Mouse (Mus musculus) cerebellum, adult 2 months (tissue): ENCODE data around the gene Eps15l1. TPM values are rescaled to one million over a fixed set of nuclear protein-coding genes. Genes with fewer than 3 reads are reported as not detected.

Experiments used
- DNase-seq, 2 experiments: peaks; one replicate each; pipeline ENCODE4 v3.0.0; 2021
- H3K27ac ChIP-seq: fragments of 200-500 bp; 2 replicates; pipeline ENCODE4 v1.5.1; 2012; ENCODE audit warnings: low read length, control low read depth, inconsistent platforms; ENCODE audit not compliant: insufficient read depth
- H3K27me3 ChIP-seq: fragments of 200-500 bp; 2 replicates; pipeline ENCODE4 v1.6.1; 2012; ENCODE audit warnings: inconsistent platforms, mild to moderate bottlenecking, low read length, moderate library complexity; ENCODE audit not compliant: control insufficient read depth, insufficient read depth
- H3K4me1 ChIP-seq: fragments of 200-500 bp; 2 replicates; pipeline ENCODE4 v1.6.1; 2011; ENCODE audit warnings: low read length; ENCODE audit not compliant: control insufficient read depth, insufficient read depth
- H3K4me3 ChIP-seq: fragments of 200-500 bp; replicated peaks from 2 replicates; pipeline ENCODE3; 2011; ENCODE audit warnings: mild to moderate bottlenecking, low read depth, low read length, control low read depth; ENCODE audit not compliant: insufficient read depth
- CTCF ChIP-seq: fragments of 200-500 bp; IDR thresholded peaks from 2 replicates; pipeline ENCODE4 v1.5.1; 2011; ENCODE audit warnings: low read depth, mild to moderate bottlenecking, control low read depth, low read length, moderate library complexity, borderline replicate concordance; ENCODE audit not compliant: insufficient read depth
- POLR2A ChIP-seq: fragments of 200-500 bp; IDR thresholded peaks from 2 replicates; pipeline ENCODE4 v1.6.1; 2011; ENCODE audit warnings: low read length, control low read depth, borderline replicate concordance; ENCODE audit not compliant: insufficient read depth
- WGBS: fragments of 180-500 bp; shearing (Covaris S2); methylation state at CpG from one replicate; pipeline ENCODE4 v1.1.7; 2018; 5-methylcytosine and 5-hydroxymethylcytosine counted together
- polyA plus RNA-seq: library from polyadenylated mRNA; depleted of rRNA; stranded (reverse); fragments of >200 nt; gene quantifications from 2 replicates; pipeline ENCODE4 v1.2.3, GENCODE M21; 2012

The Eps15l1 gene
- polyA plus RNA-seq, 1 experiment, result 74.4 TPM

DNA sequence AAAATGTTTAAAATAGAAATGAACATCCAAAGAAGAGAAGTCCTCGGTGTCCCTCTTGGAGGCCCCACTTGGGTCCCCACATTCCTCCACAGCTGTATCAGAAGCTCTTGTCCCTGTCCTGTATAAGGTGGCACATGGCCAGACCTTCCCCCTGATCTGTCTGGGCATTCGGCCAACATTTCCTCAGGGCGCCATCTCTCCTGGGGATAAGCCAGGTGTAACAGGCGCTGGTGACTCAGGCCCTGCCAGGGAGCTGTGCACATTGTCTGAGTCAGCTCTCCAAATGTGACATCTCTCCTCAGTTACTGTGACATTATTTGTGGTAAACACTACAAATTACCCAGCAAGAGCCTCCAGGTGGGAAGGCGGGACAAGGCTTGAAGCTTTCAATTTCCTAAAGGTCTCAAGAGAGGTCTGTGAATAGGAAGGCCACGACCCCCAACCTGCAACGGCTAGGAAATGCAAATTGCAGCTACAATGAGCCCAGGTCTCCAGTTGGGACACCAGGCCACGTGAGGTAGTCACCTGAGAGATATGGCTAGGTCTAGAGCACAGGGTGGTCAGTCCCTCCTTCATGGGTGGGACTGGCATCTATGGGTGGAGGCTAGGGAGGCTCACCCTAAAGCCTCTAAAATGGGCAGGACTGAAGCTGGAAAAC lies 110.3 kb downstream of the Eps15l1 start:
- no peaks in the 10 kb centered on the region for H3K27me3 ChIP-seq
- no peak overlapping the region for H3K4me3 ChIP-seq
- DNase-seq, result peak; percentile 83 to 88
- TF ChIP-seq POLR2A, result no peak
- no peak for TF ChIP-seq CTCF
- WGBS, result 17% methylated on average over 8 of the region's 8 CpGs
- H3K27ac ChIP-seq, result peak overlapping the region; percentile 34; the same call in 1 of the 2 replicates
- H3K4me1 ChIP-seq, result peaks cover 7% of the 10 kb centered on the region

DNA sequence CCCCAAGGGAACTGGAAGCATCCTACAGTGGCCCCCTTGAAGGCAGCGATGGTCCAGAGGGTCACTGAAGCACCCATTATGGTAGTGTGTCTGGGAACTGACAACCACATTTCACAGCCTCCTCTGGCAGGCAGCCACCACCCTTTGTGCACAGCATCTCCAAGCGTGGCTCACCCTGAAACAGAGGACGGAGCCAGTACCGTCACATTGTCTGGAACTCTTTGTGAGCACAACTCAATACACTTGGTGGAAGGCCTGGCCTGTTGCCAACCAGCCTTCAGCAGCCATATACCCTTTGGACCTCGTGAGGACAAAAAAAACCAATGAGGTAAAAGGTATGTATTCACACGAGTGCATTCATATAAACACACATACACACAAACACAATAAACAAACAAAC lies 113.0 kb downstream of the Eps15l1 start:
- no peaks in the 10 kb centered on the region for H3K27me3 ChIP-seq
- TF ChIP-seq POLR2A (no peak), CTCF (no peak)
- no peak overlapping the region for H3K4me3 ChIP-seq
- H3K27ac ChIP-seq, result no peak overlapping the region
- no peak for DNase-seq
- H3K4me1 ChIP-seq, result peaks cover 7% of the 10 kb centered on the region
- 52% methylated on average over 6 of the region's 6 CpGs for WGBS

- H3K4me1 ChIP-seq, result peaks cover 4% of the 10 kb centered on the region
- DNase-seq, result no peak
- H3K4me3 ChIP-seq, result no peak overlapping the region
- no peak for TF ChIP-seq POLR2A
- no peak for TF ChIP-seq CTCF
- H3K27me3 ChIP-seq, result no peaks in the 10 kb centered on the region
- 89% methylated on average over 5 of the region's 5 CpGs for WGBS
- H3K27ac ChIP-seq, result no peak overlapping the region
Observed at GRCm38 (mm10) chr8:72306913-72307312, 114.3 kb downstream of the Eps15l1 start.

DNA sequence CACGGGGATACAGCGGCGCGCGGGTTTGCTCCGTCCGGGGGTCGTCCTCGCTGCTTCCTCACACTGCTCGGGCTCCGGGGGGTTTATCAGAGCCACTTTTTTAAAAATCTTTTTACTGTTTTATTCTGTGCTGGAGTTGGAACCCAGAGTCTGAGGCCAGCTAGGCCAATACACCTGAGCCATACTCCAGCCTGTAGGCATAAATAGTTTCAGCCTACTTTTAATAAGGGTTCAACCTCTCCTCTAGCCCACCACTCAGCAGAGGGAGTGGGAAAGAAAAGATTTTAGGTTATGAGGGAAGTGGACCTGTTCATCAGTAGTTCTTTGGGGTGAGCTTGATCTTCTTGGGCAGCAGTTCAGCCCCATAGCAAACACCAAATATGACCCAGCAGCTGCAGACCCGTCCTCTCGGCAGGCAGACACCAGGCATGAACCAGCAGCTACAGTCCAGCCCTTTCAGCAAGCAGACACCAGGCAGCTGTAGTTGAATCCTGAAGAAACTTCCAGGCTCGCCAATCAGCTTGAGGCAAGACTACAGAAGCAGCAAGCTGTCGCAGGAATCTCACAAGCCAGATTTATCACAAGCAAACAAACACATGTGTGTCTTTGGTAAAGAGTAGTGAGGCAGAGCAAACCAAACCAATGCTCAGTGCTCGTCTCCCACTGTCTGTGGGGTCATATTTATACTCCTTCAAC lies 115.9 kb downstream of the Eps15l1 start, which contains the start of gene Gm10282:
Gene Gm10282, minus strand, starts transcription at position 51 of the 696 bp plus-strand sequence.
- Histone ChIP-seq H3K27ac (no peak within 1 kb of the TSS), H3K4me3 (no peak within 1 kb of the TSS), H3K4me1 (no peaks in the 10 kb centered on the region), H3K27me3 (no peaks in the 10 kb centered on the region)
- TF ChIP-seq POLR2A (no peak), CTCF (no peak)
- no peak for DNase-seq
- 75% methylated on average over 16 of the region's 16 CpGs for WGBS

DNA sequence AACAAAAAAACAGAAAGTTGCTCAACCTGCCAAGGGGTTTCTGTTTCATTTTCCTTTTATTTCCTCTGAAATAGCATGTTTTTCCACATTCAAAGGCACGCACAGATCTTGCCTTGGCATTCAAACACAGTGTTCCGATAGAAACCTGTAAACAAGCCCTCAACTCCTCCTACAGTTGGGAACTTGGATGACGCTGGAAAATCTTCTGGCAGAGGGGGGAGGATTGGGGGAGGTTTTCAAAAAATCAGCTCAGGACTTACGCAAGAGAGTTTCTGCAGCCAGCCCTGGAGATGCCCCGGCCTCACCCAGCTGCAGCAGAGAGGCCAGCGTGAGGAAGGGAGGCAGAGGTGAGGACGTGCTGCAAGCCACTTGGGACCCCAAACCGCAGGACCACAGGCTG lies 117.6 kb downstream of the Eps15l1 start:
- 63% methylated on average over 8 of the region's 8 CpGs for WGBS
- Histone ChIP-seq H3K27ac (no peak overlapping the region), H3K4me1 (no peaks in the 10 kb centered on the region), H3K4me3 (no peak overlapping the region), H3K27me3 (no peaks in the 10 kb centered on the region)
- TF ChIP-seq POLR2A (no peak), CTCF (no peak)
- DNase-seq, result no peak

- no peak for DNase-seq
- no peak overlapping the region; the same call in 1 of the 2 replicates for H3K27ac ChIP-seq
- TF ChIP-seq CTCF (no peak), POLR2A (no peak)
- 64% methylated on average over 8 of the region's 8 CpGs for WGBS
- H3K27me3 ChIP-seq, result no peaks in the 10 kb centered on the region
- no peak overlapping the region for H3K4me3 ChIP-seq
- H3K4me1 ChIP-seq, result no peaks in the 10 kb centered on the region
Observed at GRCm38 (mm10) chr8:72302986-72303612, 118.2 kb downstream of the Eps15l1 start.

- WGBS, result 87% methylated on average over 5 of the region's 5 CpGs
- Histone ChIP-seq H3K27me3 (no peaks in the 10 kb centered on the region), H3K27ac (no peak overlapping the region), H3K4me1 (no peaks in the 10 kb centered on the region), H3K4me3 (no peak overlapping the region)
- no peak for DNase-seq
- TF ChIP-seq POLR2A, result no peak
- no peak for TF ChIP-seq CTCF
Observed at GRCm38 (mm10) chr8:72301497-72301896, 119.8 kb downstream of the Eps15l1 start.
